Mouse (Mus musculus): ENCODE measurements around the gene Tspan32. TPM values are rescaled to one million over a fixed set of nuclear protein-coding genes. Genes with fewer than 3 reads are reported as not detected.

Gene Tspan32
- polyA plus RNA-seq, 1 experiment from 2014 or later: 0.31 TPM

DNA sequence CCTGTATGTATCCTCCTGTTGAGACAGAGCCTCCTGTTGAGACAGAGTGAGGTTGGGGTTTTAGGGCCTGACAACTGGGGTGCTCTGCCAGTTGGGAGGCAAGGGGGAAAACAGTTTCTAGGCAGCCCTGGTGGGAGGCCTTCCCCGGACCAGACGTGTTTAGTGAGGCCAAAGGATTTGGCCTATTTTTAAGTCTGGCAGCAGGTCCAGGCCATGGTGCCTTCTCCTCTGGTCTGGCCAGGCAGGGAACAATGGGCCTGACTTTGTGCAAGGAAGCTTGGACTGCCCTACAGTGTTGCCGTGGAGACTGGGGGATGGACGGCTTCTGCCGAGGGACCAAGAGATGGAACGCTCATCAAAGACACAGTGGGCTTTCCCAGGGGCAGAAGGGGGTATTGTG is 59.4 kb downstream of the Tspan32 start:
- Histone ChIP-seq H3K27me3 (no peaks in the 10 kb centered on the region), H3K4me2 (no peak overlapping the region), H3K4me3 (no peak overlapping the region), H3K4me1 (replicated peaks) (peaks cover 26% of the 10 kb centered on the region), H3K36me3 (peaks cover 59% of the 10 kb centered on the region), H3K9me3 (no peaks in the 10 kb centered on the region), H3K27ac (replicated peaks) (peak overlapping the region; percentile 51), H3K9ac (no peak overlapping the region)
- no peak for ATAC-seq (ENCODE audit: low FRiP score, low read depth)
- WGBS: 17% methylated on average over 6 of the region's 6 CpGs

DNA sequence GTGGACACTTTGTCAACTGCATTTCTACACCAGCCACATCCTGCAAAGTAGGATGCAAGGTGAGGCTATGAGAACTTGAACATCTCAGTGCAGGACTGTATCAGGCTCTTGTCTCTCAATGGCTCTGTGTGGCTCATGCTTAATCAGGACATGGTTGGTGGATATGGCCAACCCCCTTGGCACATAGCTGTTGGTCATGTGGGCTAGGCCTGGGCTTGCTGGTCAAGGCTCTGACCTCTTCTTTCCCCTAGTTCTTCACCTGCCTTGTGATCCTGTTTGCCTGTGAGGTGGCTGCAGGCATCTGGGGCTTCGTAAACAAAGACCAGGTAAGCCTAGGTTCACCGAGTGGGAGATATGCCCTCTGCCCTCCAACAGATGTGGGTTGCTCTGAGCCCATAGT is 60.8 kb downstream of the Tspan32 start:
- H3K4me2 ChIP-seq: no peak overlapping the region
- 97% methylated on average over 2 of the region's 2 CpGs for WGBS
- ATAC-seq (ENCODE audit: low FRiP score, low read depth): no peak
- peaks cover 28% of the 10 kb centered on the region for H3K4me1 ChIP-seq (replicated peaks)
- no peak overlapping the region for H3K27ac ChIP-seq (replicated peaks)
- H3K4me3 ChIP-seq: no peak overlapping the region
- H3K9ac ChIP-seq: no peak overlapping the region
- no peaks in the 10 kb centered on the region for H3K9me3 ChIP-seq
- H3K36me3 ChIP-seq: peaks cover 59% of the 10 kb centered on the region
- no peaks in the 10 kb centered on the region for H3K27me3 ChIP-seq

DNA sequence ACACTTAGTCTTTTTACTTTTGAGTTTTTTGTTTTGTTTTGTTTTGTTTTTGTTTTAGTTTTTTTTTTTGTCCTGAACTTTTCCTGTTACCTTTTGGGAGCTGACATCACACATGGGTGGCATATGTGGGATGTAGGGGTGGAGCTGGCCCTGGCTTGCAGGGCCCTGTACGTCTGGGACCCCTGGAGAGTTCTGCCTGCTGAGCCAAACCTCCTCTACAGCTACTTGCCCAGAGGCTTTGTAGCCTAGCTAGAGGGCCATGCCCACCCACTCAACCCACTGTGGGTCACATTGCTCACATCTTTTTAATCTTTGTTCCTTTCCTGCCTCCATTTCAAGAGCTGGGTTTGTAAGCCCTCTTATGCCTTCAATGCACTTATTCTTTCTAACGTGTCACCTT is 62.6 kb downstream of the Tspan32 start:
- WGBS: 48% methylated on average over 2 of the region's 2 CpGs
- H3K4me1 ChIP-seq (replicated peaks): peaks cover 32% of the 10 kb centered on the region

DNA sequence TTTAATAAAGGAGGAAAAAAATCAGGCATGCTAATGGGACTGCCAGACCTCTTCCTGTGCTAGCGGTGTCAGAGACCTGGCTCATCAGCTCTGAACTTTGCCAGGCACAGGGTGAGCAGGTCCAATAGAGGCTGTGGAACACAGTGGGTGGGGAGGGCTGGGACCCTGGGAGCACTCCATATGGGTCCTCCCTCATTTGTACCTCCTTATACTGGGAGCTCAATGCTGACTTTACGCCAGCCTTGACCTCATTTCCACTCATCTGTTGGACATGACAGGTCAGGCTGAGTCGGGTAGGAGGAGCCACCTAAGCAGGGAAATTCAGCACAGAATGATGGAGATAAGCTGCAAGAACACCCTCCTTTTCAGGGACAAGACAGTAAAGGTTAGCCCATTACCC is 63.1 kb downstream of the Tspan32 start:
- no peaks in the 10 kb centered on the region for H3K9me3 ChIP-seq
- no peak for ATAC-seq (ENCODE audit: low FRiP score, low read depth)
- H3K27me3 ChIP-seq: no peaks in the 10 kb centered on the region
- peak overlapping the region; percentile 78 for H3K4me2 ChIP-seq
- no peak overlapping the region for H3K9ac ChIP-seq
- peaks cover 48% of the 10 kb centered on the region for H3K36me3 ChIP-seq
- H3K27ac ChIP-seq (replicated peaks): peak overlapping the region; percentile 97
- H3K4me3 ChIP-seq: peak overlapping the region; percentile 90
- WGBS: 61% methylated on average over 3 of the region's 3 CpGs
- peaks cover 29% of the 10 kb centered on the region for H3K4me1 ChIP-seq (replicated peaks)

More for the DNA sequence above, 62.6 kb downstream of the Tspan32 start:
- Histone ChIP-seq H3K36me3 (peaks cover 53% of the 10 kb centered on the region), H3K4me3 (no peak overlapping the region), H3K9me3 (no peaks in the 10 kb centered on the region), H3K27me3 (no peaks in the 10 kb centered on the region), H3K27ac (replicated peaks) (peak overlapping the region; percentile 97; the same call in 1 of the 2 replicates), H3K4me2 (no peak overlapping the region), H3K9ac (no peak overlapping the region)
- no peak for ATAC-seq (ENCODE audit: low FRiP score, low read depth)

DNA sequence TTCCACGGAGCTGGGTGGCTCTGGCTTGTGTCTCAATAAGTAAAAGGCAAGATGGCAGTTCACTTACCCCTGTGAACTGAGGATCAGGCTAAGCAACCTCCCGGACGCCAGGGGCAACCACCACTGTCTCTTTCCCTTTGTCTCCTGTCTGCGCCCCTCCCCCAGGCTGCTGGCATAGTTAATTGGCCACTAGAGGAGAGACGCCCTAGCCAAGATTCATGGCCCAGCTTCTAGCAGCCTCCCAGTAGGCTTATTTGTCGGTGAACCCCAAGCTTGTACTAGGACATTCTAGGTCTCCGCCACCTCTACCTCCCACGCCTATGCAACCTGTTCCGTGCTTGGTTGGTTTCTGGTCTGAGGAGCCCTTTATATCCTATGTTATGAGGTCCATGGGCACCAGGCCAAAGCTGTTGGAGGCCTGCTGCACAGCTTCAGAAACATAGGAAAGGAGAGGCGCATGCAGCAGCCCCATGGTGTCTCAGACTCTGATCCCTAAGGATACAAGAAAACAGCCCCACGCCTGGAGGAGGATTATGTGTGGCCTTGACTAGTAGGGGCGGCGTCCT is 63.6 kb downstream of the Tspan32 start:
- Histone ChIP-seq H3K4me3 (peak overlapping the region; percentile 90), H3K9me3 (no peaks in the 10 kb centered on the region), H3K36me3 (peaks cover 44% of the 10 kb centered on the region), H3K27me3 (no peaks in the 10 kb centered on the region), H3K9ac (peak overlapping the region; percentile 54), H3K27ac (replicated peaks) (peak overlapping the region; percentile 97), H3K4me2 (peak overlapping the region; percentile 78), H3K4me1 (replicated peaks) (peaks cover 29% of the 10 kb centered on the region)
- ATAC-seq (ENCODE audit: low FRiP score, low read depth): no peak; the same call in 1 of the 2 replicates
- 35% methylated on average over 13 of the region's 13 CpGs for WGBS

DNA sequence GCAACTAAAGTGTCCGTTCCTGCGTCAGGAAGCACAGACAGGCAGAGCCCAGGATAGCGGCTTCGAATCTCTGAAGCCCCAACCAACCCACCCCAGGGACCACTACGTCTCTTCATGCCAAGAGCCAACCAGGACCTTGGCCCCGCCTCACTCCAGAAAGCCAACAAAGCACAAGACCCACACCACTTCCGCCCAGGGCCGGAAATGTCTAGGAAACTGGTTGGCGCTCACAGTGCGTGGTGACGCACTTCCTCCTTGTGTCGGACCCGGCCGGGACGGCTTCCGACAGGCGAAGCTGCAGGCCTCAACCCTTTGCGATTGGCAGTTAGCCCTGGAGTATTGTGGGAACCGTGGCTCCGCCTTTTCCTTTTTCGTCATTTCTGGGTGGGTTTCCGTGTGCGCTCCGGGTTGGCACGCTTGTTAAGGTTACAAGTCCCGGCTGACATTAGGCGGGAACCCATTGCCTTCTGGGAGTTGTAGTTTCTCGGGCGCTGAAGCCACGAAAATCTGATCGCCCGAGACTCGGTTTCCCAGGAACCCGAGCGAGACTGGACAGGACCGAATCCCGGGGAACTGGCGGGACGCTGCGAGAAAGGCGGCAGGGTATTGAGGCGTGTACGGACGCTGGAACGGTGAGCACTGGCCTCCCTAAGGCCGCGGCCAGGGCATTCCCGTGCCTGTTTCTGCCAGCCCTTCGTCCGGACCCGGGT is 64.2 kb downstream of the Tspan32 start, which contains the start of gene Tssc4:
Gene Tssc4, plus strand, starts transcription at position 368 of the 710 bp plus-strand sequence.
- under 1% methylated on average over 51 of the region's 51 CpGs for WGBS
- H3K4me2 ChIP-seq: peak within 1 kb of the TSS; percentile 98
- H3K27ac ChIP-seq (replicated peaks): peak within 1 kb of the TSS; percentile 97
- peak within 1 kb of the TSS; percentile 87 for H3K9ac ChIP-seq
- peak within 1 kb of the TSS; percentile 90 for H3K4me3 ChIP-seq
- no peaks in the 10 kb centered on the region for H3K9me3 ChIP-seq
- H3K4me1 ChIP-seq (replicated peaks): peaks cover 29% of the 10 kb centered on the region
- H3K36me3 ChIP-seq: peaks cover 38% of the 10 kb centered on the region
- no peaks in the 10 kb centered on the region for H3K27me3 ChIP-seq
- ATAC-seq (ENCODE audit: low FRiP score, low read depth): peak; percentile 98

Other genes starting within 250 kb of the Tspan32 start
- 10.7 and 11.0 TPM in 2 replicates for gene Th, start 73.9 kb upstream of the Tspan32 start, polyA plus RNA-seq (2015; fragmentation: Nextera tagmentation; extraction: Ambion mirVana)
- 0.70 and 1.1 TPM in 2 replicates for gene Ascl2, start 35.8 kb upstream of the Tspan32 start, polyA plus RNA-seq (2015; fragmentation: Nextera tagmentation; extraction: Ambion mirVana)
- 439 and 445 TPM in 2 replicates for gene Cd81, start 47.7 kb downstream of the Tspan32 start, polyA plus RNA-seq (2015; fragmentation: Nextera tagmentation; extraction: Ambion mirVana)
- gene Tssc4, start 64.2 kb downstream of the Tspan32 start, polyA plus RNA-seq (2015; fragmentation: Nextera tagmentation; extraction: Ambion mirVana): 94.1 and 99.2 TPM in 2 replicates
- gene Trpm5, start 89.6 kb downstream of the Tspan32 start, polyA plus RNA-seq (2015; fragmentation: Nextera tagmentation; extraction: Ambion mirVana): 1.8 and 2.7 TPM in 2 replicates
- gene Kcnq1, start 101.3 kb downstream of the Tspan32 start, polyA plus RNA-seq (2015; fragmentation: Nextera tagmentation; extraction: Ambion mirVana): 1.1 and 1.5 TPM in 2 replicates

All from hindbrain, embryonic 15.5 days (tissue).